Mouse (Mus musculus) myocyte (in vitro differentiated cells): ENCODE measurements around the gene Oxnad1.

Source experiments
- E2F4 ChIP-seq: IDR thresholded peaks from one replicate; pipeline ENCODE4 v1.6.1; 2011; ENCODE audit warnings: mild to moderate bottlenecking, control low read depth, moderate library complexity; ENCODE audit not compliant: insufficient read depth
- MAX ChIP-seq: IDR thresholded peaks from one replicate; pipeline ENCODE4 v1.6.1; 2011; ENCODE audit warnings: low read depth, mild to moderate bottlenecking, control low read depth
- MYOD1 ChIP-seq, 3 experiments: IDR thresholded peaks; one replicate each; pipeline ENCODE4 v1.6.1; 2011; ENCODE audit warnings: control low read depth in 2 of 3, low read depth in 2 of 3, mild to moderate bottlenecking in 2 of 3, moderate library complexity in 1 of 3; ENCODE audit not compliant: insufficient read length in 2 of 3, control insufficient read depth in 1 of 3
- POLR2A ChIP-seq: IDR thresholded peaks from one replicate; pipeline ENCODE4 v1.6.1; 2011; ENCODE audit warnings: low read depth, mild to moderate bottlenecking, control low read depth, moderate library complexity; ENCODE audit not compliant: insufficient read length
- POLR2AphosphoS2 ChIP-seq: IDR thresholded peaks from one replicate; pipeline ENCODE4 v1.6.1; 2011; ENCODE audit warnings: low read depth, control low read depth; ENCODE audit not compliant: insufficient read length
- USF1 ChIP-seq: IDR thresholded peaks from one replicate; pipeline ENCODE4 v1.6.1; 2011; ENCODE audit warnings: low read depth, mild to moderate bottlenecking, control low read depth, moderate library complexity

DNA sequence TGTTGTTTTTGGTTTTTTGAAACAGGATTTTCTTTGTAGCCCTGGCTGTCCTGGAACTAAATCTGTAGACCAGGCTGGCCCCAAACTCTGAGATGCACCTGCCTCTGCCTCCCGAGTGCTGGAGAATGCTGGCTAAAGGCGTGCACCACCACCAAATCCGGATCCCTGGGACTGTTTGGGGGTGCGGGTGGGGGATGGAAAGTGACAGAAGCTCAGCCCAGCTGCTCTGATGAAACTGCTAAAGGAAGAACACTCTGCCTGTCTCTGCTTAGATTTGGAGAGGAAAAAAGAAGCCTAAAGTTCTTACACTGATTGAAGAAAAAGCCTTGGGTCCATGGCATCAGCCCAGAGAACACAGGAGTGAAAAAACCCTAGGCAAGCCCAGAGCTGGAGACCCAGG lies 18.4 kb downstream of the Oxnad1 start:
- TF ChIP-seq POLR2A (no peak), USF1 (no peak), E2F4 (no peak), MAX (no peak), POLR2AphosphoS2 (no peak), MYOD1 (IDR thresholded peaks at IDR 0.05; ENCODE audit: control insufficient read depth in 1 of 3, insufficient read length in 2 of 3, low read depth in 2 of 3) (no peak)
